Mouse (Mus musculus) thymus, postnatal 10 days (tissue): Measurements from ENCODE around the gene 1700021F07Rik.

Experiments used
- DNase-seq, 2 experiments: peaks; one replicate each; pipeline ENCODE4 v3.0.0; 2021; ENCODE audit warnings: low spot score in 2 of 2

Gene 1700021F07Rik

DNA sequence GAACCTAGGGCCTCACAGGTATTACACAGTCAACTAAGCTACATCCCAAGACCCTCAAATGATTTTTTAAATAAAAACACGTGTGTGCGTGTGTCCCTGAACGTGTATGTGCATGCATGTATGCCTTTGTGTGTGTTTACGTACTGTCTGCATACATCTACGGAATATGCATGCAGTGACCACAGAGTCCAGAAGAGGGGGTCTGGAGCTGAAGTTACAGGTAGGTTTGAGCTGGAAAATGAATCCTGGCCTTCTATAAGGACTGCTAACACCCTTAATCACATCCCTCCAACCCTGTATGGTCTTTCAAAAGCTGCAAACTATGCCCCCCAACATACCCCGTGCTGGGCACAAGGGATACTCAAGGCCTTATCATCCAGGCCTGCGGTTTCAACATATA is 41.0 kb downstream of the 1700021F07Rik start:
- DNase-seq: no peak

DNA sequence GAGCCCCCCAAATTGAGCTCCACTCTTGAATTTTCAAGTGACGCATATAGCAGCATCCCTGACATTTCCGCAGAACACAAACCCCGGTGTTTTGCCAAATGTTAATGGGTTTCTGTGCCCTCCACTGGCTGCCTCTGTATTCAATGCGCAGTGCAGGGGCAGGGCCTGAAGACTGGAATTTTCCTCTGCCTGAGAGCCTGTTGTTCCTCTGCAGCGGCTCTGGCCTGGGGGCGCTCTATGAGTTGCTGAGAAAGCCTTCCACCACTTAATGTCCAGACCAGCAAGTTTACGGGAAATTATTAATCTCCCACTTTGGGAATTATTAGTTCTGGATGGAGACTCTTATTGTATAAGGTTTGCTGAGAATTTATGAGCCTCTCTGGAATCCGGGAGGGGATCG is 41.8 kb downstream of the 1700021F07Rik start:
- DNase-seq: no peak
